Mouse (Mus musculus) liver, postnatal 0 days (tissue): Measurements from ENCODE around the gene 0610012G03Rik.

Source experiments
- CTCF ChIP-seq: sonication (generic); IDR thresholded peaks from 2 replicates; pipeline ENCODE4 v1.5.1; 2016; ENCODE audit warnings: antibody characterized with exemption, low read depth
- EP300 ChIP-seq: IDR thresholded peaks from 2 replicates; pipeline ENCODE4 v1.6.1; 2016; ENCODE audit warnings: antibody characterized with exemption, low read depth, mild to moderate bottlenecking

DNA sequence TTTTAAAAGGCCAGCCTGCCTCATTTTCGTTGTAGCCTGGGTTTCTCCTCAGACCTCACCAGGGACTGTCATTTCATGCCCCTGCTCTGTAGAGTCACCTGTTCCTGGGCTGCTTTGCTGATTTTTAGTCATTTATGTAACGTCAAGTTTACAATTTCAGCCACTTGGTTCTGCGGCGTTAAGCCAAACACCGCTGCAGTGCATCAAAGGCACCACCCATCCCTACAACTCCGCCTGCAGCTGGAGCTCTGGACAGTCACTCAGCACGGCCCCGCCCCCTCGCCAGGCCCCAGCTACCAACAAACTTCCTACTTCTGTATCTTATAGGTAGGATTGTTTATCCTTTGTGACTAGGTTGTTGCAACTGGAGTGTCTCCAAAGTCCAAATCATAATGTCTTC, 41.4 kb downstream of the 0610012G03Rik start:
- no peak for TF ChIP-seq CTCF
- no peak for TF ChIP-seq EP300
